Mouse (Mus musculus): Measurements from ENCODE around the gene Nkx2-5. TPM values are rescaled to one million over a fixed set of nuclear protein-coding genes. Genes with fewer than 3 reads are reported as not detected.
A peak's percentile ranks its signal among the peaks of the same experiment; 100 is the strongest.

Nkx2-5 gene
- polyA plus RNA-seq, 2 experiments: 0.06 TPM; not detected in 1

DNA sequence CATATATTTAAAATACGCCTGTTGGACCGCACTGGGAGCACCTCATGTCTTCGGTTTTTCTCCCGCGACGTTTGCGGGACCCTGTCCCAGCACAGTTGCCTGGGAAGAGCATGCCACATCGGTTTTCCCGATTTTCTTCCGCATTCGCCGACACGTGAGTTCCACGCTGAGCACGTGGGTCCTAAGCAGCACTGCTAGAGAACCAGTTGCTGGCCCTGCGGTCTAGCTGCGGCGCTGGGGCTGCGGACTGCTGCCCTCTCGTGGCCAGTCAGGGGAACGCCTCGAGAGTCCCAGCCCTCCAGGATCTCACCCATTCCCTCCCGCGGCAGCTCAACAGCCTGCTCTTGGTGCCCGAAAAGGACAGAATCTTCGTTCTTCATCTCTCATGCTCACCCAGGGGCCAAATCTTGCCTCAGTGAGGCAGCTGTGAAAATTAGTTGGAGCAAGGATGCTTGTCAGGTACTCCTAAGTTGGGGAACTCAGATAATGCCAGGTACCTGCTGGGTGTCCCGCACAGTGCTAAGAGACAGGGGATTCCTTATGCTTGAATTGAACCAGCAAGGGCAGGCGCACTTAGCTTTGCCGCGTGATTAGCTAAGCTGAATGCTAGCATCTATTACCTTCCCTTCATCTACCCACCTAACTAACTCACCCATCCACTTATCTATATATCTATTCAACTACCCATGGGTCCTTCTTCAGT, 41.4 kb upstream of the Nkx2-5 start:
- Histone ChIP-seq H3K4me2 (replicated peaks; ENCODE audit: low read depth, low read length, severe bottlenecking) (peak overlapping the region; percentile 57), H3K4me1 (ENCODE audit: control insufficient read depth, insufficient read depth, low read length) (no peaks in the 10 kb centered on the region), H3K9me3 (ENCODE audit: control insufficient read depth, low read length) (no peaks in the 10 kb centered on the region), H3K27me3 (ENCODE audit: control insufficient read depth, insufficient read depth, low read length) (0 out of 2 replicates have a peak, but pooled peaks cover 3% of the 10 kb centered on the region), H3K9ac (ENCODE audit: low read depth, low read length, severe bottlenecking) (0 out of 2 replicates have a peak overlapping the region, but pooled peaks have one; percentile 12), H3K36me3 (ENCODE audit: control insufficient read depth, insufficient read depth, low read length) (no peaks in the 10 kb centered on the region), H3K4me3 (replicated peaks; ENCODE audit: low read length) (peak overlapping the region; percentile 41), H3K27ac (replicated peaks; ENCODE audit: low read depth, low read length) (no peak overlapping the region)
- 9% methylated on average over 30 of the region's 30 CpGs for WGBS
- peak; percentile 90 for DNase-seq (ENCODE audit: low spot score)
- TF ChIP-seq POLR2A (IDR thresholded peaks at IDR 0.05; ENCODE audit: borderline replicate concordance, extremely low read depth, insufficient read depth, insufficient read length): no peak
- peak; percentile 90 for ATAC-seq (ENCODE audit: low FRiP score, low read depth)

DNA sequence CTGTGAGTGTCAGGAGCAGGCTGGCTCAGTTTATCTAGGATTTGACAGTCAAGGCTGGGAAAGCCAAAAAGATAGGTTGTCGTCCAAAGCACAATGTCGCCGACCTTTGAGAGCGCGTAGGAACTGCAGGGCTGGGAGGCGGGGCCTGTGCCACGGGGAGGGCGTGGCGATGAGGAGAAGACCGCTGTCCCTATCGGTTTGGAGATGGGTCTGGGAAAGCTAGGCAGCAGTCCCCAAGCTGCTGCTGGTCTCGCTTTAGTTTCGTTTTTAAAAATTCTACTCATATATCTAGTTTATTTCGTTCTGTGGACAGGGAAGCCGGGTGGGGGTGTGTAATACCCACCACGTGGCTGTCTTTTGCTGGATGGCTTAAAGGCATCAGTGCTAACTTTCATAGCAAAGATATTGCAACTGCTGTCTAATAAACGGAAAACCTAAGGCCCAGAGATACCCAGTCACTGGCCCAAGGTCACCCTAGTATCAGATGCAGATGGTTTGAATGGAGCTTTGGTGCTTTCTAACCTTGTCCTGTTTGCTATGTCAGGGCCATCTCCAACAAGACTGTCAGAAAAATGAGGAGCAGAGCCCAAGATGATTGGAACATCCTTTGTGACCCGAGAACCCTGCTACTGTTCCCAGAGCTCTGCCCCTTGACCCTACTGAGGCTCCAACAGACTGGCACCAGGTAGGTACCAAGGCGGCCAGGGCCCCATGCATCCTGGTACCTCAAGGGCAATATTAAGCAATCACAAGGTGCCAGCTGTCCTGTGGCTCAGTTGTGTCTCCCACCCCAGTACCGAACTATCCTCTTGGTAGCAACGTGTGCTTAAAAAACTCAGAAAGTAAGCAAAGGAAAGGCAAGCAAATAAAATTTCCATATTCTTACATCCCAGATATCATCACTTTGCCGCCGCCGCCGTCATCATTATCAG, 40.5 kb upstream of the Nkx2-5 start:
- Histone ChIP-seq H3K27ac (replicated peaks; ENCODE audit: low read depth, low read length) (no peak overlapping the region), H3K4me3 (replicated peaks; ENCODE audit: low read length) (peak overlapping the region; percentile 41), H3K4me2 (replicated peaks; ENCODE audit: low read depth, low read length, severe bottlenecking) (peak overlapping the region; percentile 57), H3K4me1 (ENCODE audit: control insufficient read depth, insufficient read depth, low read length) (no peaks in the 10 kb centered on the region), H3K36me3 (ENCODE audit: control insufficient read depth, insufficient read depth, low read length) (no peaks in the 10 kb centered on the region), H3K9me3 (ENCODE audit: control insufficient read depth, low read length) (no peaks in the 10 kb centered on the region), H3K27me3 (ENCODE audit: control insufficient read depth, insufficient read depth, low read length) (0 out of 2 replicates have a peak, but pooled peaks cover 3% of the 10 kb centered on the region), H3K9ac (ENCODE audit: low read depth, low read length, severe bottlenecking) (peak overlapping the region; percentile 48)
- WGBS: 21% methylated on average over 25 of the region's 25 CpGs
- DNase-seq (ENCODE audit: low spot score): peak; percentile 66
- peak; percentile 56; the same call in 1 of the 2 replicates for ATAC-seq (ENCODE audit: low FRiP score, low read depth)
- no peak for TF ChIP-seq POLR2A (IDR thresholded peaks at IDR 0.05; ENCODE audit: borderline replicate concordance, extremely low read depth, insufficient read depth, insufficient read length)

DNA sequence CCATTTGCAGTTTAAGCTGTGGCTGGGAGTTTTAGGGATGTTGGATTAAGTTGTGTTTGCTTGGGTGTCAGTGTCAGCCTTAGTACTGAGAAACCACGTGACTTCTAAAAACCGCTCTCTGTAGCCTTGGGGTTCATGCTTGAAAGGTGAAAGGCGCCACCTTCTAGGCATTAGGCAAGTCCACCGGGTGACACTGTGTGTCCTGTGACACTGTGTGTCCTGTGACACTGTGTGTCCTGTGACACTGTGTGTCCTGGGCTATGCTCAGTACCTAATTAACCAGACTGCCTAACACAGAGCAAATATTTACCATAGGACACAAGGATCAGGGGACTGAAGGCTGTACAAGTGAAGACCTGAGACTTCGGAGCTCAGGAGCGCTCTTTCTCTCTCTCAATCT, 38.8 kb upstream of the Nkx2-5 start:
- no peak overlapping the region for H3K9ac ChIP-seq (ENCODE audit: low read depth, low read length, severe bottlenecking)
- 0 out of 2 replicates have a peak, but pooled peaks cover 3% of the 10 kb centered on the region for H3K27me3 ChIP-seq (ENCODE audit: control insufficient read depth, insufficient read depth, low read length)
- 74% methylated on average over 6 of the region's 6 CpGs for WGBS
- no peak overlapping the region for H3K4me2 ChIP-seq (replicated peaks; ENCODE audit: low read depth, low read length, severe bottlenecking)
- DNase-seq (ENCODE audit: low spot score): no peak
- H3K36me3 ChIP-seq (ENCODE audit: control insufficient read depth, insufficient read depth, low read length): no peaks in the 10 kb centered on the region
- no peak for TF ChIP-seq POLR2A (IDR thresholded peaks at IDR 0.05; ENCODE audit: borderline replicate concordance, extremely low read depth, insufficient read depth, insufficient read length)
- no peak for ATAC-seq (ENCODE audit: low FRiP score, low read depth)
- no peaks in the 10 kb centered on the region for H3K9me3 ChIP-seq (ENCODE audit: control insufficient read depth, low read length)
- no peaks in the 10 kb centered on the region for H3K4me1 ChIP-seq (ENCODE audit: control insufficient read depth, insufficient read depth, low read length)
- H3K27ac ChIP-seq (replicated peaks; ENCODE audit: low read depth, low read length): no peak overlapping the region
- no peak overlapping the region for H3K4me3 ChIP-seq (replicated peaks; ENCODE audit: low read length)

GRCm38 (mm10) chr17:26882706-26883105, 37.9 kb upstream of the Nkx2-5 start:
- Histone ChIP-seq H3K4me3 (replicated peaks; ENCODE audit: low read length) (no peak overlapping the region), H3K4me1 (ENCODE audit: control insufficient read depth, insufficient read depth, low read length) (no peaks in the 10 kb centered on the region), H3K9ac (ENCODE audit: low read depth, low read length, severe bottlenecking) (no peak overlapping the region), H3K36me3 (ENCODE audit: control insufficient read depth, insufficient read depth, low read length) (no peaks in the 10 kb centered on the region), H3K4me2 (replicated peaks; ENCODE audit: low read depth, low read length, severe bottlenecking) (no peak overlapping the region), H3K27ac (replicated peaks; ENCODE audit: low read depth, low read length) (no peak overlapping the region), H3K9me3 (ENCODE audit: control insufficient read depth, low read length) (no peaks in the 10 kb centered on the region), H3K27me3 (ENCODE audit: control insufficient read depth, insufficient read depth, low read length) (0 out of 2 replicates have a peak, but pooled peaks cover 3% of the 10 kb centered on the region)
- DNase-seq (ENCODE audit: low spot score) (no peak), ATAC-seq (ENCODE audit: low FRiP score, low read depth) (no peak)
- TF ChIP-seq POLR2A (IDR thresholded peaks at IDR 0.05; ENCODE audit: borderline replicate concordance, extremely low read depth, insufficient read depth, insufficient read length): no peak
- 60% methylated on average over 1 of the region's 1 CpGs for WGBS

GRCm38 (mm10) chr17:26879235-26879634, 34.4 kb upstream of the Nkx2-5 start:
- ATAC-seq (ENCODE audit: low FRiP score, low read depth) (no peak), DNase-seq (ENCODE audit: low spot score) (no peak)
- Histone ChIP-seq H3K27ac (replicated peaks; ENCODE audit: low read depth, low read length) (no peak overlapping the region), H3K9ac (ENCODE audit: low read depth, low read length, severe bottlenecking) (no peak overlapping the region), H3K9me3 (ENCODE audit: control insufficient read depth, low read length) (no peaks in the 10 kb centered on the region), H3K4me1 (ENCODE audit: control insufficient read depth, insufficient read depth, low read length) (no peaks in the 10 kb centered on the region), H3K4me3 (replicated peaks; ENCODE audit: low read length) (no peak overlapping the region), H3K36me3 (ENCODE audit: control insufficient read depth, insufficient read depth, low read length) (no peaks in the 10 kb centered on the region), H3K27me3 (ENCODE audit: control insufficient read depth, insufficient read depth, low read length) (no peaks in the 10 kb centered on the region), H3K4me2 (replicated peaks; ENCODE audit: low read depth, low read length, severe bottlenecking) (no peak overlapping the region)
- no peak for TF ChIP-seq POLR2A (IDR thresholded peaks at IDR 0.05; ENCODE audit: borderline replicate concordance, extremely low read depth, insufficient read depth, insufficient read length)
- 91% methylated on average over 6 of the region's 6 CpGs for WGBS
